Mouse (Mus musculus): ENCODE data around the gene Fgf4. TPM values are rescaled to one million over a fixed set of nuclear protein-coding genes. Genes with fewer than 3 reads are reported as not detected.
"Not testable (repeated sequence)": the region's sequence is repeated elsewhere in the genome, so short reads cannot be mapped to it uniquely, and the experiment has no call there.

Fgf4 gene
- polyA plus RNA-seq, 1 experiment from 2014 or later = not detected

GRCm38 (mm10) chr7:144873160-144873559, 26.0 kb downstream of the Fgf4 start:
- no peaks in the 10 kb centered on the region for H3K36me3 ChIP-seq
- H3K4me2 ChIP-seq (replicated peaks) = no peak overlapping the region
- no peak overlapping the region for H3K27ac ChIP-seq
- 77% methylated on average over 4 of the region's 4 CpGs for WGBS
- 0 out of 2 replicates have a peak, but pooled peaks cover 3% of the 10 kb centered on the region for H3K27me3 ChIP-seq (replicated peaks)
- ATAC-seq = no peak
- H3K4me3 ChIP-seq (replicated peaks) = no peak overlapping the region
- no peak overlapping the region for H3K9ac ChIP-seq
- H3K4me1 ChIP-seq (replicated peaks) = no peaks in the 10 kb centered on the region
- H3K9me3 ChIP-seq = no peaks in the 10 kb centered on the region

DNA sequence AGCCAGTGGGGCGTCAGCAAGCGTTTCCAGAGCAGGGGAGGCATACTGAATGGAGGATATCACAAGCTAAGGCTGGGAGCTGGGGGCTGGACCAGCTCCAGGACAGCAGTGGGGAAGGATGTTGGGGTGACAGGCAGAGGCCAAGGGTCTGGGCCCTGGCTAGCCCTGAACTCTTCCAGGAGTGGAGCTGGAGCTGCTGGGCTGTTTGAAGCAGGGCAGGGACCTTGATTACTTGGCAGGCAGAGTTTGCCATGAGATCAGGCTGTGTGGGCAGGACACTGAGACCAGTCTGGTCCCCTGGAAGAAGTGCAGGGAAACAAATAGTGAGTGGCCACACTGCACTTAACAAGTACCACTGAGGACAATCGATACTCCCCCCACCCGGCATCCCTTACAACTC, 27.1 kb downstream of the Fgf4 start:
- H3K4me2 ChIP-seq (replicated peaks) = no peak overlapping the region
- H3K27ac ChIP-seq = no peak overlapping the region
- H3K4me3 ChIP-seq (replicated peaks) = no peak overlapping the region
- ATAC-seq = no peak
- WGBS = 52% methylated on average over 4 of the region's 4 CpGs
- H3K36me3 ChIP-seq = no peaks in the 10 kb centered on the region
- H3K9me3 ChIP-seq = no peaks in the 10 kb centered on the region
- no peak overlapping the region for H3K9ac ChIP-seq
- H3K4me1 ChIP-seq (replicated peaks) = no peaks in the 10 kb centered on the region
- H3K27me3 ChIP-seq (replicated peaks) = 0 out of 2 replicates have a peak, but pooled peaks cover 3% of the 10 kb centered on the region

DNA sequence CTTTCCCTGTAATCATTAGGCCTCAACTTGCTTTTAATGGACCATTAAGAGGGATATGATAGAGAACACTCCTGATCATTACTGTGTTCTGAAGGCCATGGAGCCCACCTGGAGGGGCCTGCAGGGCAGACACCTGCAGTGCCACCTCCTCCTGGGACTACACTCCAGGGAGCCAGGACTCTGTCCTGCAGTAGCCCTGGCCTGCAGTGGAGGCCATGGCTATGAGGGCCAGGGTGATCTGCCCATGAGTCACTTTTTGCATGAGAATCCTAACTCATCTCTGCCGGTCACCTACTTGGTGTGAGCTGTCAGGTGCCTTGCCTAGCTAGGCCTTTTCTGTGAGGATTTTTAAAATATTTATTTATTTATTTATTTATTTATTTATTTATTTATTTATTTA, 31.2 kb downstream of the Fgf4 start:
- no peak for ATAC-seq
- WGBS = 100% methylated on average over 1 of the region's 1 CpGs
- 0 out of 2 replicates have a peak, but pooled peaks cover 3% of the 10 kb centered on the region for H3K27me3 ChIP-seq (replicated peaks)
- no peaks in the 10 kb centered on the region for H3K9me3 ChIP-seq
- no peak overlapping the region for H3K9ac ChIP-seq
- H3K27ac ChIP-seq = no peak overlapping the region
- no peaks in the 10 kb centered on the region for H3K36me3 ChIP-seq
- no peaks in the 10 kb centered on the region for H3K4me1 ChIP-seq (replicated peaks)
- no peak overlapping the region for H3K4me2 ChIP-seq (replicated peaks)
- no peak overlapping the region for H3K4me3 ChIP-seq (replicated peaks)

DNA sequence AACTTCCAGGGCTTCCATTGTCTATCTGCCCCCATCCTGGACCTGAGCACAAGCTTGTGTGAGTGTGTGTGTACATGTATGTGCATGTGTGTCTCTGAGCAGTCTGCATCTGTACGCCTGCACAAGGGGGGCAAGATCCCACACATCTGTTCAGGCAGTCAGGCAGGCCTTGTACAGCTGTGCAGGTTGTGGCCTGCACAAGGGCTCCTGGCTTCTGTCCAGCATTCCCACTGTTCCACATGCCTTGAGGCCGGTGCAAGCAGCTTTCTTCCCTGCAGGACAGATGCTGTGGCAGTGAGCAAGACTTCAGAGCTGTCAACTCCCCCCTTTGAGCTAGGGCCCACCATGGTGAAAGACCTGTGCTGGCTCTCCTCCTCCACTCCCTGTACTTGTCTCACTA, 35.9 kb downstream of the Fgf4 start:
- Histone ChIP-seq H3K27ac (no peak overlapping the region), H3K27me3 (replicated peaks) (peaks cover 3% of the 10 kb centered on the region; the same call in 1 of the 2 replicates), H3K36me3 (no peaks in the 10 kb centered on the region), H3K9me3 (no peaks in the 10 kb centered on the region), H3K9ac (no peak overlapping the region), H3K4me3 (replicated peaks) (no peak overlapping the region), H3K4me1 (replicated peaks) (no peaks in the 10 kb centered on the region), H3K4me2 (replicated peaks) (no peak overlapping the region)
- 37% methylated on average over 2 of the region's 2 CpGs for WGBS
- ATAC-seq = no peak

GRCm38 (mm10) chr7:144887672-144888071, 40.5 kb downstream of the Fgf4 start:
- no peak for ATAC-seq
- WGBS = 87% methylated on average over 2 of the region's 2 CpGs

GRCm38 (mm10) chr7:144888564-144889299, 41.6 kb downstream of the Fgf4 start:
- Histone ChIP-seq H3K4me2 (replicated peaks) (no peak overlapping the region), H3K9me3 (no peaks in the 10 kb centered on the region), H3K36me3 (no peaks in the 10 kb centered on the region), H3K27me3 (replicated peaks) (peaks cover 16% of the 10 kb centered on the region), H3K9ac (no peak overlapping the region), H3K4me3 (replicated peaks) (no peak overlapping the region), H3K4me1 (replicated peaks) (no peaks in the 10 kb centered on the region), H3K27ac (no peak overlapping the region)
- WGBS = 11% methylated on average over 18 of the region's 18 CpGs
- ATAC-seq = no peak

More at GRCm38 (mm10) chr7:144887672-144888071, 40.5 kb downstream of the Fgf4 start:
- Histone ChIP-seq H3K9ac (no peak overlapping the region), H3K36me3 (no peaks in the 10 kb centered on the region), H3K27me3 (replicated peaks) (peaks cover 16% of the 10 kb centered on the region), H3K27ac (no peak overlapping the region), H3K4me2 (replicated peaks) (no peak overlapping the region), H3K4me1 (replicated peaks) (no peaks in the 10 kb centered on the region), H3K4me3 (replicated peaks) (no peak overlapping the region), H3K9me3 (no peaks in the 10 kb centered on the region)

- H3K27ac ChIP-seq; H3K9ac ChIP-seq; H3K4me2 ChIP-seq (replicated peaks); H3K9me3 ChIP-seq; H3K4me3 ChIP-seq (replicated peaks); H3K4me1 ChIP-seq (replicated peaks); H3K36me3 ChIP-seq; ATAC-seq: not testable (repeated sequence)
- peaks cover 28% of the 10 kb centered on the region for H3K27me3 ChIP-seq (replicated peaks)
- 94% methylated on average over 1 of the region's 1 CpGs for WGBS
These were observed 43.5 kb downstream of the Fgf4 start for GRCm38 (mm10) chr7:144890661-144891060.

GRCm38 (mm10) chr7:144891863-144892262, 44.7 kb downstream of the Fgf4 start:
- Histone ChIP-seq H3K9me3 (no peaks in the 10 kb centered on the region), H3K4me2 (replicated peaks) (no peak overlapping the region), H3K27ac (no peak overlapping the region), H3K36me3 (no peaks in the 10 kb centered on the region), H3K4me1 (replicated peaks) (peaks cover 19% of the 10 kb centered on the region), H3K4me3 (replicated peaks) (no peak overlapping the region), H3K9ac (no peak overlapping the region), H3K27me3 (replicated peaks) (peaks cover 40% of the 10 kb centered on the region)
- 71% methylated on average over 2 of the region's 2 CpGs for WGBS
- no peak for ATAC-seq

GRCm38 (mm10) chr7:144892322-144892721, 45.2 kb downstream of the Fgf4 start:
- ATAC-seq = no peak
- peaks cover 23% of the 10 kb centered on the region for H3K4me1 ChIP-seq (replicated peaks)
- H3K9me3 ChIP-seq = no peaks in the 10 kb centered on the region
- H3K4me2 ChIP-seq (replicated peaks) = no peak overlapping the region
- H3K27ac ChIP-seq = no peak overlapping the region
- no peak overlapping the region for H3K9ac ChIP-seq
- H3K27me3 ChIP-seq (replicated peaks) = peaks cover 45% of the 10 kb centered on the region
- 53% methylated on average over 6 of the region's 6 CpGs for WGBS
- H3K36me3 ChIP-seq = no peaks in the 10 kb centered on the region
- H3K4me3 ChIP-seq (replicated peaks) = no peak overlapping the region

- no peak for ATAC-seq
- peaks cover 23% of the 10 kb centered on the region for H3K4me1 ChIP-seq (replicated peaks)
- WGBS = 7% methylated on average over 5 of the region's 5 CpGs
- no peak overlapping the region for H3K9ac ChIP-seq
- peaks cover 54% of the 10 kb centered on the region for H3K27me3 ChIP-seq (replicated peaks)
- no peak overlapping the region for H3K4me2 ChIP-seq (replicated peaks)
- no peaks in the 10 kb centered on the region for H3K36me3 ChIP-seq
- H3K27ac ChIP-seq = no peak overlapping the region
- H3K4me3 ChIP-seq (replicated peaks) = no peak overlapping the region
- H3K9me3 ChIP-seq = no peaks in the 10 kb centered on the region
These were observed 47.0 kb downstream of the Fgf4 start for GRCm38 (mm10) chr7:144894191-144894590.

DNA sequence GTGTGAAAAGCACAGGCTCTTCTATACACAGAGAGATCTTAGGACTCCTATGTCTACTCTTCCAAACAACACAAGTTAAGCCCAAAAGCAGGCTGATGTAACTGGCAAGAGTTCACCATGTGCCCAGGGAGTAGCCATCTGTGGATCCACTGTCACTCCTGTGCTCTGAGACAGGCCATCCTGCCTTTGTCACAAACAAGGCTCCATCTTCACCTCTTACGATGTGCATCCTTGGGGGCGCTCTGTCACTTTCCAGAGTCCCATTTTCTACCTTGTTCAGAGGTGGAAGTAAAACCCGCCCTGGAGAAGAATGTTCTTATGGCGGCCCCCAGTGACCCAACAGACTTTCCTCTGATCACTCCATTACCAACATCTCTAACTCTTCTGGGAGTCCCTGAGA, 47.5 kb downstream of the Fgf4 start:
- no peak overlapping the region for H3K27ac ChIP-seq
- peaks cover 55% of the 10 kb centered on the region for H3K27me3 ChIP-seq (replicated peaks)
- ATAC-seq = no peak
- WGBS = 12% methylated on average over 4 of the region's 4 CpGs
- peak overlapping the region; percentile 46; the same call in 1 of the 2 replicates for H3K4me3 ChIP-seq (replicated peaks)
- H3K9ac ChIP-seq = no peak overlapping the region
- H3K4me1 ChIP-seq (replicated peaks) = peaks cover 23% of the 10 kb centered on the region
- H3K4me2 ChIP-seq (replicated peaks) = peak overlapping the region; percentile 96
- no peaks in the 10 kb centered on the region for H3K36me3 ChIP-seq
- no peaks in the 10 kb centered on the region for H3K9me3 ChIP-seq

GRCm38 (mm10) chr7:144895305-144896111, 48.3 kb downstream of the Fgf4 start:
- under 1% methylated on average over 37 of the region's 37 CpGs for WGBS
- peak; percentile 86 for ATAC-seq
- Histone ChIP-seq H3K9ac (peak overlapping the region; percentile 52), H3K4me3 (replicated peaks) (peak overlapping the region; percentile 46), H3K27me3 (replicated peaks) (peaks cover 55% of the 10 kb centered on the region), H3K27ac (no peak overlapping the region), H3K4me2 (replicated peaks) (peak overlapping the region; percentile 96), H3K36me3 (no peaks in the 10 kb centered on the region), H3K9me3 (no peaks in the 10 kb centered on the region), H3K4me1 (replicated peaks) (peaks cover 23% of the 10 kb centered on the region)
